Mouse (Mus musculus): ENCODE results near the gene Olfr543. TPM values are rescaled to one million over a fixed set of nuclear protein-coding genes. Genes with fewer than 3 reads are reported as not detected.
A peak's percentile ranks its signal among the peaks of the same experiment; 100 is the strongest.
"Not testable (repeated sequence)": the region's sequence is repeated elsewhere in the genome, so short reads cannot be mapped to it uniquely, and the experiment has no call there.

The Olfr543 gene
- not detected for total RNA-seq (2021)
- long read RNA-seq, experiment 1 = 0 reads
- long read RNA-seq, experiment 2 = 0 reads

GRCm38 (mm10) chr7:102481579-102481978, at the start of gene Olfr543:
Gene Olfr543, minus strand, starts transcription at chr7:102481679.
- intact Hi-C loops (cut with DNase I) = no loop called here
- no peak for DNase-seq (ENCODE audit: low spot score in 2 of 2)

- intact Hi-C loops (cut with DNase I) = no loop called here
Measured at GRCm38 (mm10) chr7:102529052-102529451, 47.6 kb upstream of the Olfr543 start.

GRCm38 (mm10) chr7:102517051-102517335, 35.5 kb upstream of the Olfr543 start:
- intact Hi-C loops (cut with DNase I) = no loop called here
- DNase-seq (ENCODE audit: low spot score in 2 of 2) = no peak

More at GRCm38 (mm10) chr7:102529052-102529451, 47.6 kb upstream of the Olfr543 start:
- DNase-seq (ENCODE audit: low spot score in 2 of 2) = no peak

- DNase-seq (ENCODE audit: low spot score in 2 of 2) = no peak
- intact Hi-C loops (cut with DNase I) = no loop called here
Measured at GRCm38 (mm10) chr7:102516261-102517050, 35.0 kb upstream of the Olfr543 start.

GRCm38 (mm10) chr7:102514144-102514543, 32.7 kb upstream of the Olfr543 start:
- DNase-seq (ENCODE audit: low spot score in 2 of 2) = no peak

GRCm38 (mm10) chr7:102512814-102513435, 31.4 kb upstream of the Olfr543 start:
- peak; percentile 83 to 89 for DNase-seq (ENCODE audit: low spot score in 2 of 2)
- intact Hi-C loops (cut with DNase I) = loop anchor here (2.0 to 5.0 kb wide), 3 partner anchors 124 to 406 kb away; partner anchors contain the start of gene Trim68

More at GRCm38 (mm10) chr7:102514144-102514543, 32.7 kb upstream of the Olfr543 start:
- intact Hi-C loops (cut with DNase I) = loop anchor here (5.0 kb wide), 1 partner anchor 173 kb away; the partner anchor contains the start of gene Trim68

- intact Hi-C loops (cut with DNase I) = loop anchor here (2.0 to 5.0 kb wide), 3 partner anchors 125 to 407 kb away; partner anchors contain the start of gene Trim68
- no peak for DNase-seq (ENCODE audit: low spot score in 2 of 2)
Measured at GRCm38 (mm10) chr7:102511927-102512326, 30.4 kb upstream of the Olfr543 start.

GRCm38 (mm10) chr7:102509726-102510125, 28.2 kb upstream of the Olfr543 start:
- DNase-seq (ENCODE audit: low spot score in 2 of 2) = no peak
- intact Hi-C loops (cut with DNase I) = loop anchor here (5.0 kb wide), 2 partner anchors 178 to 1363 kb away; partner anchors contain the start of gene Trim68

GRCm38 (mm10) chr7:102508666-102509065, 27.2 kb upstream of the Olfr543 start:
- intact Hi-C loops (cut with DNase I) = loop anchor here (5.0 kb wide), 1 partner anchor 1364 kb away; no protein-coding TSS in a partner anchor
- no peak for DNase-seq (ENCODE audit: low spot score in 2 of 2)

GRCm38 (mm10) chr7:102508066-102508465, 26.6 kb upstream of the Olfr543 start:
- DNase-seq (ENCODE audit: low spot score in 2 of 2) = no peak
- intact Hi-C loops (cut with DNase I) = loop anchor here (5.0 kb wide), 1 partner anchor 1364 kb away; no protein-coding TSS in a partner anchor

GRCm38 (mm10) chr7:102506848-102507247, 25.4 kb upstream of the Olfr543 start:
- DNase-seq (ENCODE audit: low spot score in 2 of 2) = peak; percentile 86 to 87
- intact Hi-C loops (cut with DNase I) = loop anchor here (5.0 kb wide), 1 partner anchor 1365 kb away; no protein-coding TSS in a partner anchor

- no peak for DNase-seq (ENCODE audit: low spot score in 2 of 2)
- intact Hi-C loops (cut with DNase I) = no loop called here
Measured at GRCm38 (mm10) chr7:102501986-102502385, 20.5 kb upstream of the Olfr543 start.

- intact Hi-C loops (cut with DNase I) = no loop called here
- DNase-seq (ENCODE audit: low spot score in 2 of 2) = no peak
Measured at GRCm38 (mm10) chr7:102499473-102499872, 18.0 kb upstream of the Olfr543 start, which contains the start of gene Olfr545. Gene Olfr545, minus strand, starts transcription at chr7:102499573.

- intact Hi-C loops (cut with DNase I); DNase-seq (ENCODE audit: low spot score in 2 of 2): not testable (repeated sequence)
Measured at GRCm38 (mm10) chr7:102494416-102494815, 12.9 kb upstream of the Olfr543 start.

GRCm38 (mm10) chr7:102488161-102488560, 6.7 kb upstream of the Olfr543 start, which contains the start of gene Olfr544:
Gene Olfr544, minus strand, starts transcription at chr7:102488313.
- intact Hi-C loops (cut with DNase I) = no loop called here

GRCm38 (mm10) chr7:102486105-102486504, 4.6 kb upstream of the Olfr543 start:
- no peak for DNase-seq (ENCODE audit: low spot score in 2 of 2)
- intact Hi-C loops (cut with DNase I) = no loop called here

More at GRCm38 (mm10) chr7:102488161-102488560, 6.7 kb upstream of the Olfr543 start, which contains the start of gene Olfr544:
- no peak for DNase-seq (ENCODE audit: low spot score in 2 of 2)

- intact Hi-C loops (cut with DNase I); DNase-seq (ENCODE audit: low spot score in 2 of 2): not testable (repeated sequence)
Measured at GRCm38 (mm10) chr7:102484766-102485165, 3.3 kb upstream of the Olfr543 start.

GRCm38 (mm10) chr7:102483665-102484064, 2.2 kb upstream of the Olfr543 start:
- intact Hi-C loops (cut with DNase I) = no loop called here
- no peak for DNase-seq (ENCODE audit: low spot score in 2 of 2)

- no peak for DNase-seq (ENCODE audit: low spot score in 2 of 2)
- intact Hi-C loops (cut with DNase I) = no loop called here
Measured at GRCm38 (mm10) chr7:102480821-102481220, 658 bp downstream of the Olfr543 start.
